In the genomic region with DNA sequence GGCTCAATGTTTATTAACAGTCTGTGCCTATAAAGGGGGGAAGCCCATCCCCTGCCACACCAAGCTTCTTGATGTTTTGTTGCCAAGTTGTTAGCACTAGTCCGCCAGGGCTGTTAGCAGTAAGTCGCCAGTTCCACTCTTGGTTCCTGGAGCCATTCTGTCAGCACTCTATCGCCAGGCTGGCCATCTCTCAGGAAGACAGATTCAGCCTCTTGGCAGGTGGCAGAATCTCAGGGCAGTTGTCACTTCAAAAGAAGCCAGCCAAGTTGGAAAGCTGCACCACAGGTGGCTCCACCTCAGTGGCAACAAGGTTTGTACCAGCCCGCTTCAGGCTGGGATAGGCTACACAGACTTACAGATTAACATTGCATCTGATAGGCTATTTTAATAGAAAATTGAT, we compare ENCODE assay signal across 13 mouse cellular contexts.
A peak's percentile ranks its signal among the peaks of the same experiment; 100 is the strongest.
DNase-seq lines count a peak whose midpoint lies in the region.
"Had no signal": no experiment of that assay in that cellular context is flagged by ENCODE, and none has a peak within 500 bp of the region (broad histone marks: within the 10 kb centered on the region; RNA-seq: fewer than 3 reads in every experiment).

No protein-coding gene starts in this region.

- peak; percentile 47 to 73 for DNase-seq in cerebellum, postnatal 10 days
- DNase-seq in cerebellum, adult 8-10 months, result no peak
- peak; percentile 19 to 46 for DNase-seq in cerebellum, postnatal 25 days
- no peak for DNase-seq in cerebellum, adult 9-10 months
- DNase-seq in heart, adult 11 months, result peak; percentile 87
- no peak for DNase-seq in heart, postnatal 25 days (ENCODE audit: low spot score)
- DNase-seq: adrenal gland, adult 8-10 months; adrenal gland, postnatal 14 days; adrenal gland, postnatal 36 days; B cell, adult 2 months; cerebellum, adult 11 months; cerebellum, adult 18-20 months; forebrain, postnatal 0 days had no signal

- intact Hi-C loops in heart, postnatal 25 days (cut with DNase I), result no loop called here

Comparison
In these comparisons a context has a peak if more than half of its experiments do, and no peak if none do; other contexts are left out.
1. DNase-seq: peak in cerebellum, postnatal 10 days (2 of 2), cerebellum, postnatal 25 days (2 of 2) and heart, adult 11 months (single experiment); none in cerebellum, adult 8-10 months (single experiment), cerebellum, adult 9-10 months (single experiment) and heart, postnatal 25 days (single experiment).